Mouse (Mus musculus) MEL (cell line): ENCODE measurements around the gene Gm12184. TPM values are rescaled to one million over a fixed set of nuclear protein-coding genes. Genes with fewer than 3 reads are reported as not detected.

ENCODE experiments used
- DNase-seq: peaks from one replicate; pipeline ENCODE4 v3.0.0; 2011; ENCODE audit warnings: low read depth, low spot score
- H3K27ac ChIP-seq: 2 replicates; pipeline ENCODE4 v1.5.1; 2012; ENCODE audit warnings: low read depth, mild to moderate bottlenecking, control low read depth, low read length, moderate library complexity; ENCODE audit not compliant: control insufficient read depth
- H3K27me3 ChIP-seq, 2 experiments: fragments of 150-350 bp in 1 of 2; sonication (generic) in 1 of 2; 2 replicates each; pipeline ENCODE4 v1.6.1; 2012; ENCODE audit warnings: low read length in 2 of 2, mild to moderate bottlenecking in 2 of 2, improper control_type of control experiment in 1 of 2, moderate library complexity in 1 of 2; ENCODE audit not compliant: insufficient read depth in 2 of 2, control insufficient read depth in 1 of 2
- H3K36me3 ChIP-seq, 2 experiments: 2 replicates each; pipeline ENCODE4 v1.6.1; 2012 to 2014; ENCODE audit warnings: low read length in 2 of 2, improper control_type of control experiment in 1 of 2, inconsistent platforms in 1 of 2, mild to moderate bottlenecking in 1 of 2; ENCODE audit not compliant: insufficient read depth in 2 of 2, control insufficient read depth in 1 of 2
- H3K4me1 ChIP-seq, 2 experiments: fragments of 150-350 bp in 1 of 2; sonication (generic) in 1 of 2; 2 replicates each; pipeline ENCODE4 v1.6.1; 2012; ENCODE audit warnings: low read length in 2 of 2, improper control_type of control experiment in 1 of 2, mild to moderate bottlenecking in 1 of 2; ENCODE audit not compliant: insufficient read depth in 2 of 2, control insufficient read depth in 1 of 2
- H3K4me3 ChIP-seq, 2 experiments: fragments of 150-350 bp in 1 of 2; sonication (generic) in 1 of 2; 2 replicates each; pipeline ENCODE4 v1.5.1; 2012; ENCODE audit warnings: low read depth in 2 of 2, low read length in 2 of 2, mild to moderate bottlenecking in 2 of 2, moderate library complexity in 2 of 2, control low read depth in 1 of 2, improper control_type of control experiment in 1 of 2; ENCODE audit not compliant: control insufficient read depth in 1 of 2, insufficient read depth in 1 of 2
- H3K79me2 ChIP-seq: 2 replicates; pipeline ENCODE4 v1.6.1; 2012; ENCODE audit warnings: mild to moderate bottlenecking, low read length, moderate library complexity; ENCODE audit not compliant: control insufficient read depth, poor library complexity, insufficient read depth
- H3K9ac ChIP-seq: 2 replicates; pipeline ENCODE4 v1.6.1; 2012; ENCODE audit warnings: low read depth, mild to moderate bottlenecking, control low read depth, low read length, moderate library complexity; ENCODE audit not compliant: control insufficient read depth, poor library complexity, severe bottlenecking
- H3K9me3 ChIP-seq: fragments of 150-350 bp; sonication (generic); replicated peaks from 2 replicates; pipeline ENCODE4 v1.6.1; 2012; ENCODE audit warnings: mild to moderate bottlenecking, low read length, improper control_type of control experiment, moderate library complexity; ENCODE audit not compliant: insufficient read depth
- BHLHE40 ChIP-seq: IDR thresholded peaks from 2 replicates; pipeline ENCODE4 v1.6.1; 2012; ENCODE audit warnings: low read depth, mild to moderate bottlenecking, inconsistent platforms, low read length, improper control_type of control experiment, borderline replicate concordance
- CHD2 ChIP-seq: IDR thresholded peaks from 2 replicates; pipeline ENCODE4 v1.6.1; 2011; ENCODE audit warnings: low read length, improper control_type of control experiment
- CTCF ChIP-seq, 3 experiments: IDR thresholded peaks in 2 of 3; conservative IDR thresholded peaks in 1 of 3; 2 replicates each; pipeline ENCODE4 v1.5.1; 2011 to 2012; ENCODE audit warnings: low read length in 3 of 3, low read depth in 2 of 3, mild to moderate bottlenecking in 2 of 3, improper control_type of control experiment in 1 of 3, inconsistent platforms in 1 of 3, mixed read lengths in 1 of 3, moderate library complexity in 1 of 3; ENCODE audit not compliant: control insufficient read depth in 1 of 3, insufficient read depth in 1 of 3, poor library complexity in 1 of 3, severe bottlenecking in 1 of 3
- E2F4 ChIP-seq: IDR thresholded peaks from 2 replicates; pipeline ENCODE4 v1.6.1; 2011; ENCODE audit warnings: low read depth, low read length, improper control_type of control experiment, borderline replicate concordance
- ELF1 ChIP-seq: IDR thresholded peaks from 2 replicates; pipeline ENCODE4 v1.6.1; 2014; ENCODE audit warnings: low read depth, mild to moderate bottlenecking, inconsistent platforms, low read length, improper control_type of control experiment, moderate library complexity
- EP300 ChIP-seq, 2 experiments: IDR thresholded peaks; 2 replicates each; pipeline ENCODE4 v1.6.1; 2011; ENCODE audit warnings: improper control_type of control experiment in 2 of 2, low read length in 2 of 2, low read depth in 1 of 2, mild to moderate bottlenecking in 1 of 2
- GABPA ChIP-seq: IDR thresholded peaks from 2 replicates; pipeline ENCODE4 v1.6.1; 2012; ENCODE audit warnings: low read depth, mild to moderate bottlenecking, inconsistent platforms, low read length, improper control_type of control experiment, moderate library complexity
- GATA1 ChIP-seq: IDR thresholded peaks from 2 replicates; pipeline ENCODE4 v1.6.1; 2011; ENCODE audit warnings: low read depth, low read length, improper control_type of control experiment
- HCFC1 ChIP-seq: IDR thresholded peaks from 2 replicates; pipeline ENCODE4 v1.6.1; 2012; ENCODE audit warnings: low read depth, mild to moderate bottlenecking, inconsistent platforms, low read length, improper control_type of control experiment, moderate library complexity
- JUND ChIP-seq: IDR thresholded peaks from 2 replicates; pipeline ENCODE4 v1.6.1; 2011; ENCODE audit warnings: low read depth, mild to moderate bottlenecking, improper control_type of control experiment, low read length
- KAT2A ChIP-seq: conservative IDR thresholded peaks from 2 replicates; pipeline ENCODE4 v1.6.1; 2012; ENCODE audit warnings: low read depth, low read length, improper control_type of control experiment, inconsistent platforms
- MAFK ChIP-seq: IDR thresholded peaks from 2 replicates; pipeline ENCODE4 v1.6.1; 2011; ENCODE audit warnings: low read depth, mild to moderate bottlenecking, low read length, improper control_type of control experiment, borderline replicate concordance
- MAX ChIP-seq: IDR thresholded peaks from 2 replicates; pipeline ENCODE4 v1.6.1; 2011; ENCODE audit warnings: low read length, improper control_type of control experiment
- MAZ ChIP-seq: IDR thresholded peaks from 2 replicates; pipeline ENCODE4 v1.6.1; 2012; ENCODE audit warnings: low read depth, mild to moderate bottlenecking, inconsistent platforms, low read length, improper control_type of control experiment
- MXI1 ChIP-seq: IDR thresholded peaks from 2 replicates; pipeline ENCODE4 v1.6.1; 2011; ENCODE audit warnings: mild to moderate bottlenecking, low read depth, low read length, improper control_type of control experiment
- MYB ChIP-seq: IDR thresholded peaks from 2 replicates; pipeline ENCODE4 v1.6.1; 2011; ENCODE audit warnings: mild to moderate bottlenecking, low read depth, low read length, improper control_type of control experiment
- MYC ChIP-seq: IDR thresholded peaks from 2 replicates; pipeline ENCODE4 v1.6.1; 2011; ENCODE audit warnings: low read depth, mild to moderate bottlenecking, low read length, improper control_type of control experiment, moderate library complexity
- NELFE ChIP-seq: IDR thresholded peaks from 2 replicates; pipeline ENCODE4 v1.6.1; 2011; ENCODE audit warnings: low read depth, low read length, improper control_type of control experiment
- NRF1 ChIP-seq: IDR thresholded peaks from 2 replicates; pipeline ENCODE4 v1.6.1; 2014; ENCODE audit warnings: low read depth, mild to moderate bottlenecking, inconsistent platforms, low read length, improper control_type of control experiment, moderate library complexity; ENCODE audit not compliant: poor library complexity, insufficient read depth, severe bottlenecking
- POLR2A ChIP-seq, 2 experiments: IDR thresholded peaks; 2 replicates each; pipeline ENCODE4 v1.6.1; 2011 to 2012; ENCODE audit warnings: low read length in 2 of 2, mild to moderate bottlenecking in 2 of 2, control low read depth in 1 of 2, improper control_type of control experiment in 1 of 2, low read depth in 1 of 2, moderate library complexity in 1 of 2; ENCODE audit not compliant: control insufficient read depth in 1 of 2, insufficient read depth in 1 of 2, poor library complexity in 1 of 2
- POLR2AphosphoS2 ChIP-seq: IDR thresholded peaks from 2 replicates; pipeline ENCODE4 v1.6.1; 2011; ENCODE audit warnings: low read length, improper control_type of control experiment
- POLR2AphosphoS5 ChIP-seq: IDR thresholded peaks from 2 replicates; pipeline ENCODE4 v1.6.1; 2012; ENCODE audit warnings: low read depth, borderline replicate concordance, mild to moderate bottlenecking, inconsistent platforms, low read length, moderate library complexity, mixed read lengths
- RAD21 ChIP-seq: IDR thresholded peaks from 2 replicates; pipeline ENCODE4 v1.6.1; 2011; ENCODE audit warnings: mild to moderate bottlenecking, low read depth, low read length, improper control_type of control experiment
- RCOR1 ChIP-seq: IDR thresholded peaks from 2 replicates; pipeline ENCODE4 v1.6.1; 2012; ENCODE audit warnings: low read depth, mild to moderate bottlenecking, inconsistent platforms, low read length, improper control_type of control experiment
- SIN3A ChIP-seq: IDR thresholded peaks from 2 replicates; pipeline ENCODE4 v1.6.1; 2012; ENCODE audit warnings: low read length, improper control_type of control experiment, inconsistent platforms
- SMC3 ChIP-seq: IDR thresholded peaks from 2 replicates; pipeline ENCODE4 v1.6.1; 2011; ENCODE audit warnings: low read depth, low read length, improper control_type of control experiment
- TAL1 ChIP-seq: IDR thresholded peaks from 2 replicates; pipeline ENCODE4 v1.6.1; 2012; ENCODE audit warnings: mild to moderate bottlenecking, inconsistent platforms, low read length, moderate library complexity, mixed read lengths
- TCF12 ChIP-seq: IDR thresholded peaks from 2 replicates; pipeline ENCODE4 v1.6.1; 2014; ENCODE audit warnings: low read depth, mild to moderate bottlenecking, inconsistent platforms, low read length, improper control_type of control experiment, moderate library complexity
- UBTF ChIP-seq: IDR thresholded peaks from 2 replicates; pipeline ENCODE4 v1.6.1; 2012; ENCODE audit warnings: low read depth, mild to moderate bottlenecking, inconsistent platforms, low read length, improper control_type of control experiment, moderate library complexity, borderline replicate concordance; ENCODE audit not compliant: insufficient read depth
- USF1 ChIP-seq: IDR thresholded peaks from 2 replicates; pipeline ENCODE4 v1.6.1; 2014; ENCODE audit warnings: low read depth, mild to moderate bottlenecking, inconsistent platforms, low read length, improper control_type of control experiment, moderate library complexity
- USF2 ChIP-seq, 2 experiments: IDR thresholded peaks; 2 replicates each; pipeline ENCODE4 v1.6.1; 2011 to 2012; ENCODE audit warnings: improper control_type of control experiment in 2 of 2, low read length in 2 of 2, borderline replicate concordance in 1 of 2, inconsistent platforms in 1 of 2, low read depth in 1 of 2, mild to moderate bottlenecking in 1 of 2; ENCODE audit not compliant: insufficient read depth in 1 of 2
- ZC3H11A ChIP-seq: IDR thresholded peaks from 2 replicates; pipeline ENCODE4 v1.6.1; 2012; ENCODE audit warnings: low read depth, mild to moderate bottlenecking, inconsistent platforms, low read length, improper control_type of control experiment
- ZKSCAN1 ChIP-seq: IDR thresholded peaks from 2 replicates; pipeline ENCODE4 v1.6.1; 2012; ENCODE audit warnings: low read depth, mild to moderate bottlenecking, inconsistent platforms, low read length, improper control_type of control experiment, moderate library complexity
- ZMIZ1 ChIP-seq: IDR thresholded peaks from 2 replicates; pipeline ENCODE4 v1.6.1; 2012; ENCODE audit warnings: low read depth, mild to moderate bottlenecking, inconsistent platforms, low read length, improper control_type of control experiment, moderate library complexity
- ZNF384 ChIP-seq: IDR thresholded peaks from 2 replicates; pipeline ENCODE4 v1.6.1; 2012; ENCODE audit warnings: low read depth, mild to moderate bottlenecking, inconsistent platforms, low read length, improper control_type of control experiment
- polyA plus RNA-seq, 2 experiments: library from polyadenylated mRNA; stranded (reverse) in 1 of 2; unstranded in 1 of 2; fragments of >175 nt in 1 of 2; fragments of >200 nt in 1 of 2; gene quantifications; 2 replicates each; pipeline versions ENCODE4 v1.2.1 to v1.2.4; 2012; ENCODE audit warnings: low replicate concordance in 2 of 2, low read depth in 1 of 2; ENCODE audit not compliant: insufficient read length in 2 of 2, insufficient read depth in 1 of 2, missing spikeins in 1 of 2
- total RNA-seq: library from RNA; depleted of rRNA; stranded (reverse); fragments of 300-350 nt; gene quantifications from 2 replicates; pipeline ENCODE4 v1.2.3, GENCODE M21; 2012

Gm12184 gene
- total and polyA plus RNA-seq, 3 experiments = 10.9 to 15.3 TPM; not detected in 1

GRCm38 (mm10) chr11:48871817-48872541 is 45.5 kb upstream of the Gm12184 start:
- Histone ChIP-seq H3K27ac (peak overlapping the region; percentile 95), H3K9me3 (no peaks in the 10 kb centered on the region), H3K27me3 (no peaks in the 10 kb centered on the region), H3K4me1 (peaks cover 12 to 35% of the 10 kb centered on the region in 2 experiments), H3K4me3 (peak overlapping the region; percentile 65 to 86), H3K9ac (peak overlapping the region; percentile 89), H3K36me3 (peaks cover 0 to 23% of the 10 kb centered on the region in 2 experiments; a peak in 2 of 4 replicates), H3K79me2 (peaks cover 16% of the 10 kb centered on the region; the same call in 1 of the 2 replicates)
- DNase-seq = peak; percentile 89
- TF ChIP-seq UBTF (peak; percentile 70; the same call in 1 of the 2 replicates), MAFK (no peak; the same call in 1 of the 2 replicates), MYB (0 out of 2 replicates have a peak, but pooled peaks have one; percentile 41), ZKSCAN1 (no peak), RAD21 (no peak), GATA1 (peak; percentile 23), NRF1 (no peak), CTCF (IDR thresholded peaks at IDR 0.05 in 2 of 3, conservative IDR thresholded peaks at IDR 0.05 in 1 of 3; ENCODE audit: control insufficient read depth in 1 of 3, insufficient read depth in 1 of 3, low read depth in 2 of 3, low read length in 3 of 3, poor library complexity in 1 of 3, severe bottlenecking in 1 of 3) (no peak), JUND (0 out of 2 replicates have a peak, but pooled peaks have one; percentile 18), POLR2A (IDR thresholded peaks at IDR 0.05; ENCODE audit: control insufficient read depth in 1 of 2, insufficient read depth in 1 of 2, low read depth in 1 of 2, low read length in 2 of 2, poor library complexity in 1 of 2) (peak in 1 of 2 experiments; percentile 70; a peak in 2 of 4 replicates), USF1 (no peak), MAX (no peak), USF2 (IDR thresholded peaks at IDR 0.05; ENCODE audit: borderline replicate concordance in 1 of 2, insufficient read depth in 1 of 2, low read depth in 1 of 2, low read length in 2 of 2) (no peak), SMC3 (no peak), MYC (no peak), MXI1 (no peak), ZMIZ1 (peak; percentile 82), GABPA (no peak), ELF1 (peak; percentile 6; the same call in 1 of the 2 replicates), HCFC1 (peak; percentile 28; the same call in 1 of the 2 replicates), EP300 (IDR thresholded peaks at IDR 0.05; ENCODE audit: low read depth in 1 of 2, low read length in 2 of 2) (no peak; a peak in 1 of 4 replicates), KAT2A (no peak), TCF12 (peak; percentile 33; the same call in 1 of the 2 replicates), ZNF384 (0 out of 2 replicates have a peak, but pooled peaks have one; percentile 35), TAL1 (no peak), RCOR1 (no peak), NELFE (peak; percentile 60; the same call in 1 of the 2 replicates), POLR2AphosphoS5 (no peak), ZC3H11A (no peak), CHD2 (no peak), E2F4 (no peak), MAZ (0 out of 2 replicates have a peak, but pooled peaks have one; percentile 45), SIN3A (peak; percentile 19; the same call in 1 of the 2 replicates), BHLHE40 (no peak), POLR2AphosphoS2 (no peak; the same call in 1 of the 2 replicates)
